Mouse (Mus musculus) liver, embryonic 14.5 days (tissue): ENCODE data around the gene Nbdy.

Experiments used
- CTCF ChIP-seq: IDR thresholded peaks from 2 replicates; pipeline ENCODE4 v1.5.1; 2016; ENCODE audit warnings: antibody characterized with exemption, low read depth, control low read depth
- EP300 ChIP-seq: IDR thresholded peaks from 2 replicates; pipeline ENCODE4 v1.6.1; 2016; ENCODE audit warnings: antibody characterized with exemption, low read depth

GRCm38 (mm10) chrX:153724400-153724799, 1.0 kb downstream of the Nbdy start:
- TF ChIP-seq CTCF, result no peak
- no peak for TF ChIP-seq EP300
